Mouse (Mus musculus) midbrain, embryonic 11.5 days (tissue): Measurements from ENCODE around the gene Prg4. TPM values are rescaled to one million over a fixed set of nuclear protein-coding genes. Genes with fewer than 3 reads are reported as not detected.

Source experiments
- ATAC-seq: fragments of 200-750 bp; cut with Nextera tagmentation; 2 replicates; pipeline ENCODE4 v1.8.0; 2017; ENCODE audit warnings: moderate TSS enrichment, moderate library complexity; ENCODE audit not compliant: low FRiP score
- DNase-seq: peaks from one replicate; pipeline ENCODE4 v3.0.0; 2015; ENCODE audit warnings: low spot score; ENCODE audit errors: missing footprints
- H3K27ac ChIP-seq: fragments of 300-500 bp; sonication (generic); 2 replicates; pipeline ENCODE4 v1.5.1; 2014; ENCODE audit warnings: low read depth, low read length
- H3K27me3 ChIP-seq: fragments of 300-500 bp; sonication (generic); 2 replicates; pipeline ENCODE4 v1.6.1; 2014; ENCODE audit warnings: mild to moderate bottlenecking, low read length, moderate library complexity, mixed read lengths; ENCODE audit not compliant: control insufficient read depth, insufficient read depth
- H3K36me3 ChIP-seq: fragments of 300-500 bp; sonication (generic); 2 replicates; pipeline ENCODE4 v1.6.1; 2014; ENCODE audit warnings: mild to moderate bottlenecking, low read length, moderate library complexity, mixed read lengths; ENCODE audit not compliant: control insufficient read depth, insufficient read depth
- H3K4me1 ChIP-seq: fragments of 300-500 bp; sonication (generic); 2 replicates; pipeline ENCODE4 v1.6.1; 2014; ENCODE audit warnings: low read length; ENCODE audit not compliant: control insufficient read depth, insufficient read depth
- H3K4me2 ChIP-seq: fragments of 300-500 bp; sonication (generic); 2 replicates; pipeline ENCODE4 v1.6.1; 2014; ENCODE audit warnings: mild to moderate bottlenecking, moderate library complexity
- H3K4me3 ChIP-seq: fragments of 300-500 bp; sonication (generic); 2 replicates; pipeline ENCODE4 v1.5.1; 2014; ENCODE audit warnings: low read depth, low read length
- H3K9ac ChIP-seq: fragments of 300-500 bp; sonication (generic); 2 replicates; pipeline ENCODE4 v1.6.1; 2014; ENCODE audit warnings: low read length
- H3K9me3 ChIP-seq: fragments of 300-500 bp; sonication (generic); 2 replicates; pipeline ENCODE4 v1.6.1; 2016; ENCODE audit warnings: low read length; ENCODE audit not compliant: control insufficient read depth
- WGBS: fragments of 180-500 bp; shearing (Covaris S2); extraction: QIAGEN DNeasy Blood & Tissue Kit; methylation state at CpG from one replicate; pipeline ENCODE4 v1.1.7; 2014; 5-methylcytosine and 5-hydroxymethylcytosine counted together
- polyA plus RNA-seq: library from polyadenylated mRNA; unstranded; fragments of >200 nt; fragmentation: Nextera tagmentation; extraction: Ambion mirVana; gene quantifications from 2 replicates; pipeline ENCODE4 v1.2.1, GENCODE M21; 2014

The Prg4 gene
- polyA plus RNA-seq: 0.55 and 0.59 TPM in 2 replicates

DNA sequence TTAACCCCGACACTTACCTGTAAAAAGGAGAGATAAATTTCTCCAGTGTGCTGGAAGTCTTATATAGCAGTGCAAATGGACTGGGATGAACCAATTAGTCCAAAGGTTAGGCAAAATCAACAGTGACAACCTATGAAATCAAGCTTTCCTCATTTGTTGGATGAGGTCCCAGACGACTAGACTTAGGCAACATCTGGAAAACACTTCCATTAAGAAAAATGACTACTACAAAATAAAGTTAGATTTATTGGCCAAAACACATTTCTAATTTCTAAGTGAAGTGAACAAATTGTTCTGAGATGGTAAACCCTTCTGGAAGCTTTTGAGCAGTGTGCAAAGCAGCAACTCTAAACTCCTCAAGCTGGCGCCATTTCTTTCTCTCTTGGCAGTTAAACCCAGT lies at the start of gene Prg4:
TSS of gene Prg4 (minus strand) at position 34 of the 400 bp plus-strand sequence.
- WGBS: 87% methylated on average over 3 of the region's 3 CpGs
- H3K4me2 ChIP-seq: no peak within 1 kb of the TSS
- no peaks in the 10 kb centered on the region for H3K36me3 ChIP-seq
- H3K4me3 ChIP-seq: no peak within 1 kb of the TSS
- no peaks in the 10 kb centered on the region for H3K9me3 ChIP-seq
- DNase-seq (no peak), ATAC-seq (no peak)
- no peak within 1 kb of the TSS for H3K27ac ChIP-seq
- no peaks in the 10 kb centered on the region for H3K27me3 ChIP-seq
- no peaks in the 10 kb centered on the region for H3K4me1 ChIP-seq
- no peak within 1 kb of the TSS for H3K9ac ChIP-seq

DNA sequence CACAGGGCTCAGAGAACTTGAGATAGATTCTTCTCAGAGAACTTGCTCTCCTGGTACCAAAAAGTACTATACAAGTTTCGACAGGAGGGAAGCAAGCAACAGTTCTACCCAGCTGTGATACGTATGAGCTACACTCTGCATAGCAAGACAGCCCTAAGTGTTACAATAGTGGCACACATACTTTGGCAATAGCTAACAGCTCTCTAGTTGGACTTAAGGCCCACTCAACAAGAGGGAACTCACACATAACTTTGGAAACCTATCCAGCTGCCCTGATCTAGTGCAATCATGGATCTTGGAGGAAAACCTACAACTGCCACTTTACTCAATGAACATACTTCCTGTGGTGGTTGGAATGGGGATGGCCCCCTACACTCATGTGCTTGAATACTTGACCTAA lies 47.1 kb upstream of the Prg4 start:
- Histone ChIP-seq H3K9ac (no peak overlapping the region), H3K36me3 (no peaks in the 10 kb centered on the region), H3K4me3 (no peak overlapping the region), H3K4me2 (no peak overlapping the region), H3K27ac (no peak overlapping the region), H3K9me3 (no peaks in the 10 kb centered on the region), H3K4me1 (no peaks in the 10 kb centered on the region), H3K27me3 (no peaks in the 10 kb centered on the region)
- ATAC-seq (no peak), DNase-seq (no peak)
- WGBS: 87% methylated on average over 2 of the region's 2 CpGs

DNA sequence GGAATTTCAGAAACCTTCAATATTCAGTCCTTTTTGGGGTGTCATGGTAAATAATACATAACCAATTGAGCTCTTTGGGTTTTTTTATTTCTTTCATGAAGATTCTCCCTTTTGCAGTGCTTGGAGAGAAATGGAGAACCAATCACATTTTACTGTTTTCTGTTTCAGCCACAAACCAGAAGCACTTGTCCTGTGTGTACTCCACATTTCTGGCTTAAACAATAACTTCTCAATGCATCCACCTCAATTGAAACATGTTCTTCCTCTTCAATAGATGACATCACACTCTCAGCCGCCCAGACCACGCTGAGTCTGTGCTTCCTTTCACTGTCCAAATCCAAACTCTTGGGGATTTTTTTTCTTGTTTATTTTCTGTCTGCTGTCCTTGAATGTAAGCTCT lies 39.8 kb upstream of the Prg4 start:
- no peaks in the 10 kb centered on the region for H3K36me3 ChIP-seq
- DNase-seq (no peak), ATAC-seq (no peak)
- no peak overlapping the region for H3K9ac ChIP-seq
- no peak overlapping the region for H3K4me3 ChIP-seq
- no peaks in the 10 kb centered on the region for H3K4me1 ChIP-seq
- no peak overlapping the region for H3K27ac ChIP-seq
- H3K9me3 ChIP-seq: no peaks in the 10 kb centered on the region
- WGBS: 63% methylated on average over 2 of the region's 2 CpGs
- H3K4me2 ChIP-seq: no peak overlapping the region
- no peaks in the 10 kb centered on the region for H3K27me3 ChIP-seq

DNA sequence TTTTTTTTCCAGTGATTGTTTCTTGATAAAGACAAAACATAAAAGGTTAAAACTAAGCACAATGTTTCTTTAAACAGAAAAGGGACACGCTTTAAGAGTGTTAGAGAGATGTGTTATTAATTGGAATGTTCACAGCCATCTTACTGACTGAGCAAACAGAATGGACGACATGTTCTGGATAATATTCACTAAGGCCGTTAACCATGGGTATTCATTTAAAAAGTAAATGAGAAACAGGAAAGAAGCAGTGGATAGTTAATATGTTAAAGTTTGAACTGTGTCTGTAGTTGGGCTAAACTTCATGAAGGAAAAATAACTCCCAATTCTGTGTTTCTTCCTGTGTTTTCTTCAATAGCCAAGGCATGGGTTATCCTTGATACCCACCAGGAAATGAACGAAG lies 37.4 kb upstream of the Prg4 start:
- Histone ChIP-seq H3K36me3 (no peaks in the 10 kb centered on the region), H3K4me3 (no peak overlapping the region), H3K4me2 (no peak overlapping the region), H3K4me1 (no peaks in the 10 kb centered on the region), H3K9ac (no peak overlapping the region), H3K27ac (no peak overlapping the region), H3K9me3 (no peaks in the 10 kb centered on the region), H3K27me3 (no peaks in the 10 kb centered on the region)
- ATAC-seq (no peak), DNase-seq (no peak)
- 88% methylated on average over 4 of the region's 4 CpGs for WGBS

DNA sequence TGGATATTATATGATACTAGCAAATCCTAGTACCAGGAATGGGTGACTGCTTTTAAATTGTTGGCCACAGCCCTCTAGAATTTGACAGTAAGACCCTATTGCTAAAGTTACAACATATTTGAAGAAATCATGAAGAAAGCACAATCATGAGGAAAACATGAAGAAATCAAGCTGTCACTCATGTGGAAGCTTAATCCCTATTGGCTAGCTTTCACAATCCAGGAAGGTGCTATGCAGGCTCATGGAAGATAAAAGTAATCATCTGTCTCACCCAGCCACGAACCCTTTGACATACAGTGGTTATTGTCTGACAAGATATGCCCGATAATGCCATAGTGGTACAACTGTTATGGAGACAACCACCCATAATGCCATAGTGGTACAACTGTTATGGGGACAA lies 32.2 kb upstream of the Prg4 start:
- Histone ChIP-seq H3K27ac (no peak overlapping the region), H3K9ac (no peak overlapping the region), H3K4me3 (no peak overlapping the region), H3K36me3 (no peaks in the 10 kb centered on the region), H3K9me3 (no peaks in the 10 kb centered on the region), H3K4me1 (no peaks in the 10 kb centered on the region), H3K4me2 (no peak overlapping the region), H3K27me3 (no peaks in the 10 kb centered on the region)
- 87% methylated on average over 2 of the region's 2 CpGs for WGBS
- DNase-seq: no peak
- no peak for ATAC-seq

DNA sequence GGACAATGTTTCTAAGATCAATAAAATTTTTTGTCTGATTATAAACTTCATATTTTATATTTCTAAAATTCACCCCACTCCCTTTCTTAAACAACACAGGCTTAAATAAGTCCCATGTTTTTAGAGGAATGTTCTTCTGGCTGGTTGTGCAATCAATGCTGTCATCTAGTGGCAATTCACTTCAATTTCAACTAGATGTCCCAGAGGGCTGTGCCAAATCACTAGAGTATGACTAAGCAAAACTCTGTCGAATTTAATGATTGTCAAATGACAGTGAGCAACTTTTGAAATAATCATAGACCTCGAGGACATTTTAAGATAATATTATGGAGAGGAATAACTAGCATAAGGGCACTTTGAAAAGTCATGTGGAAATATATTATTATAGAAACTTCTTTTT lies 31.7 kb upstream of the Prg4 start:
- no peaks in the 10 kb centered on the region for H3K27me3 ChIP-seq
- H3K4me2 ChIP-seq: no peak overlapping the region
- ATAC-seq (no peak), DNase-seq (no peak)
- no peaks in the 10 kb centered on the region for H3K36me3 ChIP-seq
- WGBS: 73% methylated on average over 2 of the region's 2 CpGs
- H3K4me1 ChIP-seq: no peaks in the 10 kb centered on the region
- no peak overlapping the region for H3K27ac ChIP-seq
- no peak overlapping the region for H3K9ac ChIP-seq
- H3K9me3 ChIP-seq: no peaks in the 10 kb centered on the region
- H3K4me3 ChIP-seq: no peak overlapping the region

DNA sequence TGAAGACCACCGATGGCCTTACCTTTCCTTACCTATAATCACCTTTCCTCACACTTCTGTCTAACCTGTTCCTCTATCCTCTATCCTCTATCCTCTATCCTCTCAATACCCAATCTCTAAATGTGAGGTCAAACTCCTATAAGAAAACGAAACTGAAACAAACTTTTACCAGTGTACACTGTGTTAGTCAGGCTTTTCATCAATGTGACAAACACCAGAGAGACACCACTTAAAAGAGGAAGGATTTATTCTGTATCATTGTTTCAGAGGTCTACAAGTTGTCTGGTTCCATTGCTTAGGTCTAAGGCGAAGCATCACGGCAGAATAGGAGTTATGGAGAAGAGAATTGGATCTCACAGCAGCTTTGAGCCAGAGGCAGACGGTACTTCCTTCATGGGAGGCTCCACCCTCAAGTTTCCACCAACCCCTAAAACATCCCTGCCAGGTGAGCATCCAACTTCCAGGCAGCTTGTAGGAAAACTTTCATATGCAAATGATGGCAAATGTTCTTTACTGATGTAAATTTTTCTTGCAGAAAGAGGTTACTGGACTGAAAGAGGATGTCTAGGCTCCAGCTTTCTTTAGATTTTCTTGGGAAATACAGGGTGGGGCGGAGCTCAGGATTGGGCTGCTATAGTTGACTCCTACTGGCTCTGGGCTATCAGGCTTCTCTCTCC lies 30.8 kb upstream of the Prg4 start:
- H3K9ac ChIP-seq: no peak overlapping the region
- DNase-seq (no peak), ATAC-seq (no peak)
- H3K4me1 ChIP-seq: no peaks in the 10 kb centered on the region
- no peak overlapping the region for H3K4me3 ChIP-seq
- H3K27ac ChIP-seq: no peak overlapping the region
- H3K36me3 ChIP-seq: no peaks in the 10 kb centered on the region
- H3K27me3 ChIP-seq: no peaks in the 10 kb centered on the region
- no peaks in the 10 kb centered on the region for H3K9me3 ChIP-seq
- 82% methylated on average over 6 of the region's 6 CpGs for WGBS
- H3K4me2 ChIP-seq: no peak overlapping the region

DNA sequence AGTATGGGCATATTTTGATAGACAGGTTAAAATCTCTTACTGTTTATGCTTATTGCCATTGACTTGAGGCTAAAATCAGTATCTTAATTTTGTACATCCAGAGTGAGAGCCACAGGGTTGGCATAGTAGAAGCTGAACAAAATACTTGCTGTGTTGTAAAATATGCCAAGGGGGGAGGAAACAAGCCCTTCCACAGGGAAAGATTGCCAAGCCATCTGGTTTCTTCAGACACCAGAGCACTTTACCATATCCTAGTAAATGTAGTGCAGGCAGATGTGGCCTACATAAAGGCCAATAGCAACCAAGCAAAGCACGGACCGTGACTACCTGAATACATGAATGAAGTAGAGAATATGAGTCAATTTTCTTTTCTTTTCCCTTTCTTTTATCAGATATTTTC lies 23.2 kb upstream of the Prg4 start:
- Histone ChIP-seq H3K4me2 (no peak overlapping the region), H3K9me3 (no peaks in the 10 kb centered on the region), H3K27ac (no peak overlapping the region), H3K4me3 (no peak overlapping the region), H3K9ac (no peak overlapping the region), H3K27me3 (no peaks in the 10 kb centered on the region), H3K4me1 (no peaks in the 10 kb centered on the region), H3K36me3 (no peaks in the 10 kb centered on the region)
- ATAC-seq: no peak
- WGBS: 90% methylated on average over 2 of the region's 2 CpGs
- no peak for DNase-seq

DNA sequence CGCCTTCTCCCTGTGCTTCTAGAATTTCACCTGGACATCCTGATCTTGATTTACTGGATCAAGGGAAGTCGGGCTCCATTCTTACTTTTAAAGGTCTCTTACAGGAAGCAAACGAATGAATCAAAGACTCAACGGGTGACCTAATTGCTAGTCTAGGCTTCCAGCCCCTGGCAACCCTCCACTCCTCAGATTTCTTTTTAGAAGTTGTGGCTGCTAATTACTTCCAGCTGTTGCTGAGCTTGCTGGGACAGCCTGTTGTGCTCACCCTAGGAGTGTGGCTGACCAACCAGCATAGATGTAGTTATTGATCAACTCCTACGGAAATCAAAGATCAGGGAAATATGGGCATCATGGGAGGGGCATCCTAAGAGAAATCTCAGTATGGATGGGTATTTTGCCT lies 14.7 kb upstream of the Prg4 start:
- H3K27me3 ChIP-seq: no peaks in the 10 kb centered on the region
- no peak for ATAC-seq

More for the DNA sequence above, 14.7 kb upstream of the Prg4 start:
- Histone ChIP-seq H3K4me1 (no peaks in the 10 kb centered on the region), H3K27ac (no peak overlapping the region), H3K4me2 (no peak overlapping the region), H3K36me3 (no peaks in the 10 kb centered on the region), H3K9ac (no peak overlapping the region), H3K9me3 (no peaks in the 10 kb centered on the region; the same call in 1 of the 2 replicates), H3K4me3 (no peak overlapping the region)
- no peak for DNase-seq
- 73% methylated on average over 5 of the region's 5 CpGs for WGBS
